Mouse (Mus musculus) ES-Bruce4 (cell line): ENCODE measurements around the gene Rbfox3. TPM values are rescaled to one million over a fixed set of nuclear protein-coding genes. Genes with fewer than 3 reads are reported as not detected.
A peak's percentile ranks its signal among the peaks of the same experiment; 100 is the strongest.

ENCODE experiments used
- H3K27ac ChIP-seq: 2 replicates; pipeline ENCODE4 v1.5.1; 2012; ENCODE audit warnings: low read length, inconsistent platforms; ENCODE audit not compliant: insufficient read depth
- H3K27me3 ChIP-seq: 2 replicates; pipeline ENCODE4 v1.6.1; 2012; ENCODE audit warnings: mild to moderate bottlenecking, low read length, inconsistent platforms; ENCODE audit not compliant: control insufficient read depth, poor library complexity, insufficient read depth, severe bottlenecking
- H3K36me3 ChIP-seq: 2 replicates; pipeline ENCODE4 v1.6.1; 2012; ENCODE audit warnings: inconsistent platforms, mild to moderate bottlenecking, low read length, moderate library complexity; ENCODE audit not compliant: control insufficient read depth, poor library complexity, insufficient read depth, severe bottlenecking
- H3K4me1 ChIP-seq: one replicate; pipeline ENCODE4 v1.8.1; 2011; ENCODE audit warnings: low read length; ENCODE audit not compliant: control insufficient read depth, insufficient read depth
- H3K4me3 ChIP-seq: 2 replicates; pipeline ENCODE4 v1.5.1; 2011; ENCODE audit warnings: low read depth, mild to moderate bottlenecking, low read length
- H3K9ac ChIP-seq: 2 replicates; pipeline ENCODE4 v1.6.1; 2012; ENCODE audit warnings: low read depth, mild to moderate bottlenecking, inconsistent platforms; ENCODE audit not compliant: poor library complexity, severe bottlenecking
- H3K9me3 ChIP-seq: replicated peaks from 2 replicates; pipeline ENCODE4 v1.6.1; 2012; ENCODE audit warnings: mild to moderate bottlenecking, low read length, inconsistent platforms; ENCODE audit not compliant: control insufficient read depth, poor library complexity, insufficient read depth, severe bottlenecking
- CTCF ChIP-seq: IDR thresholded peaks from one replicate; pipeline ENCODE4 v1.8.1; 2011; ENCODE audit warnings: low read depth, low read length
- EP300 ChIP-seq: IDR thresholded peaks from 2 replicates; pipeline ENCODE4 v1.6.1; 2011; ENCODE audit warnings: low read depth, low read length; ENCODE audit not compliant: insufficient read depth
- POLR2A ChIP-seq: IDR thresholded peaks from one replicate; pipeline ENCODE4 v1.8.1; 2011; ENCODE audit warnings: low read length; ENCODE audit not compliant: insufficient read depth
- polyA plus RNA-seq: library from polyadenylated mRNA; stranded (reverse); fragments of >200 nt; gene quantifications from 2 replicates; pipeline ENCODE4 v1.2.4, GENCODE M21; 2011; ENCODE audit warnings: low read depth; ENCODE audit not compliant: missing spikeins, insufficient read depth, insufficient read length

The Rbfox3 gene
- polyA plus RNA-seq, 1 experiment, result 0.85 TPM

DNA sequence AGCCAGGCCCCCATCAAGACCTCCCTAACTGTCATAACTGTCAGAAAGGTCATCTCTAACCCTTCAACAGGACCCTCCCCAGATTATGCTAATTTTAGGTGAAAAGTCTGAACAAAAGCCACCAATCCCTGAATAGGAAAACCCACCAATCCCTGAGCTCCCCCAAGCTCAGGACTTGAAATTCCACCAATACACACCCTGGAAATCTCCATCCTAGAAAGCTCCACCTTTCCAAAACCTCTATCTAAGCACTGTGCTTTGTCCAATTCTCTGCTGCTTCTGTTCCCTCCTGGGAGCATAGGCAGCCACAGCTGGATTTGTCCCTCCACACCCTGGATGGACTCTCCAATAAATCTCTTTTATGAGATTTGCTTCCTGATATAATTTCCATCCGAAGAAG, 438.2 kb downstream of the Rbfox3 start:
- Histone ChIP-seq H3K27ac (peak overlapping the region; percentile 85), H3K36me3 (no peaks in the 10 kb centered on the region), H3K4me3 (0 out of 2 replicates have a peak overlapping the region, but pooled peaks have one; percentile 7), H3K9ac (peak overlapping the region; percentile 24; the same call in 1 of the 2 replicates), H3K4me1 (peaks cover 8% of the 10 kb centered on the region), H3K9me3 (no peaks in the 10 kb centered on the region), H3K27me3 (no peaks in the 10 kb centered on the region)
- TF ChIP-seq CTCF, result no peak
- no peak for TF ChIP-seq POLR2A
- TF ChIP-seq EP300, result no peak

DNA sequence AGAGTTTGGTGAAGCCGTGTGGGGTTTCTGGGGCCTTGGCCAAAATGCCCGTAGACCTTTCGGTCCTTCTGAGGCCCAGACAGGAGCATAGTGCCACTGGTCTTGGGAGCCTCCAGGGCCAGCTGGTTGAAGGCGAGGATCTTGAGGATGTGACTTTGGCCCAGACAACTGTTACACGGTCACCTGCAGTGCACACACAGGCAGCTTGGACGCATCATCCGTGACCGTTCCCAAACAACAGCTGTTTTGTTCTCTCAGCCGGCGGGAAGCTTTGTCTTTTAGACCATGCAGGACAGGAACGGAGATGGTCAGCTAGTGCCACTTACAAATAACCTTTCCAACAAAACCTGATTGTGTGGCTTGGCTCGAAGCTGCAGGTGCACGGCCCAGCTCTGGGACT, 439.7 kb downstream of the Rbfox3 start:
- H3K4me3 ChIP-seq, result no peak overlapping the region
- H3K4me1 ChIP-seq, result peaks cover 8% of the 10 kb centered on the region
- no peak overlapping the region for H3K9ac ChIP-seq
- H3K27ac ChIP-seq, result no peak overlapping the region
- no peak for TF ChIP-seq CTCF
- TF ChIP-seq EP300, result no peak
- no peak for TF ChIP-seq POLR2A
- H3K36me3 ChIP-seq, result no peaks in the 10 kb centered on the region
- H3K27me3 ChIP-seq, result no peaks in the 10 kb centered on the region
- no peaks in the 10 kb centered on the region for H3K9me3 ChIP-seq

DNA sequence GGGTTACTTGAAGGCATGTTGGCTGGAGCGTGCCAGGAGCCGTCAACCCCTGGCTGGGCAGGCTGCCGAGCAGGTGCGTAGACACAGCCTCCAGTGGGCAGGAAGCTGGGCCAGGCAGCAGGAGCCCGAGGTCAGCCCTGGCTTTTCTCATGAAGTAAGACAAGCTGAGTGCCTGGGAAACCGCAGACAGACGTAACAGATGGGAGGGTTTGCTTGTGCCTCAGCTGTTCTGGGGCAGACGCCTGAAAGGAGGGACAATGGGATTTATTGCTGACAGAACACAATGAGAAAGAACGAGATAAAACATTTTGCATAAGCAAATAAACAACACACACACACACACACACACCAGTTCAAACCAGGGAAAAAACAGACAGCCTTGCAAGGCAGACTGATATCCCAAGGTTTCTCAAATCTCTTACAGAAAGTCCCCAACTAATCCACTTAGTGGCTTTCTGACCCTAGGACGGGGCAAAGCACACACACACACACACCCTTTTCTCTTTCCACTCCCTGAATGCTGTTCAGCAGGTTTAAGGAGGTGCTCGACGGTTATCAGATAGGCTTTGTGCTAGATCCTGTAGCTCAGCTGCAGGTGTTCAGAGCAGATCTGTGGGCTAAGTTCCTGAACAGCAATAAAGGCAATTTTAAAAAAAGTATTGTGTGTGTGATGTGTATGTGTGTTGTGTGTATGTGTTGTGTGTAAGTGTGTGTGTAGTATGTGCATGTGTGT, 441.0 kb downstream of the Rbfox3 start:
- H3K4me1 ChIP-seq, result peaks cover 7% of the 10 kb centered on the region
- H3K36me3 ChIP-seq, result no peaks in the 10 kb centered on the region
- no peaks in the 10 kb centered on the region for H3K27me3 ChIP-seq
- H3K4me3 ChIP-seq, result no peak overlapping the region
- H3K9ac ChIP-seq, result no peak overlapping the region
- TF ChIP-seq CTCF (no peak), POLR2A (no peak), EP300 (no peak)
- H3K27ac ChIP-seq, result no peak overlapping the region
- H3K9me3 ChIP-seq, result no peaks in the 10 kb centered on the region

DNA sequence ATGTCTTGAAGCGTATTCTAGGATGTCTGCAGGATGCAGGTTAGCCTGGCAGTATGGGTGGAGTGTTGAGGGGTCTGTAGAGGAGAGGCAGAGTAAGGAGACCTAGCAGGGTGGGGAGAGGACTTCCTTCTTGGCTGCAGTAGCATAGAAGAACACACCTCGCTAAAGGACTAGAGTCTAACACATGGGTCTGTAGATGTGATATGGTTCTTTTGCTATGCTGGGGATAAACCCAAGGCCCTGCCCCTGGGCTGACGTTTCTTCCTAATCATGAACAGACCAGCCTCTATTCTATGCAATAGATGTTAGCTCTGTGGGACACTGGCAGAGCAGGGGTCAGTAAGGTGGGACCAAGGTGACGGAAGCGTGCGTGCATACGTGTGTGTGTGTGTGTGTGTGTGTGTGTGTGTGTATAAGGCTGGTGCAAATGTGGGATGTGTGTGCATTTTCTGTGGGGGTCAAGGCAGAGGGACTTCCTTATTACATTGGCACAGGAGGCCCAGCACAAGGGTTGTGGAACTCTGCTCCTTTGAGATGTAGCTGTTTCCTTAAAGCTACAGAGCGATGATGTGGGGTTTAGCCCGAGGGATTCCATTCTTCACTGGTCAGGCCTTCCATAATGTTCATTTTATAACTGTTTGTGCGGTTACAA, 441.8 kb downstream of the Rbfox3 start:
- Histone ChIP-seq H3K9me3 (no peaks in the 10 kb centered on the region), H3K4me1 (peaks cover 2% of the 10 kb centered on the region), H3K27me3 (no peaks in the 10 kb centered on the region), H3K9ac (no peak overlapping the region), H3K27ac (no peak overlapping the region), H3K36me3 (no peaks in the 10 kb centered on the region), H3K4me3 (no peak overlapping the region)
- TF ChIP-seq EP300 (no peak), CTCF (no peak), POLR2A (no peak)

DNA sequence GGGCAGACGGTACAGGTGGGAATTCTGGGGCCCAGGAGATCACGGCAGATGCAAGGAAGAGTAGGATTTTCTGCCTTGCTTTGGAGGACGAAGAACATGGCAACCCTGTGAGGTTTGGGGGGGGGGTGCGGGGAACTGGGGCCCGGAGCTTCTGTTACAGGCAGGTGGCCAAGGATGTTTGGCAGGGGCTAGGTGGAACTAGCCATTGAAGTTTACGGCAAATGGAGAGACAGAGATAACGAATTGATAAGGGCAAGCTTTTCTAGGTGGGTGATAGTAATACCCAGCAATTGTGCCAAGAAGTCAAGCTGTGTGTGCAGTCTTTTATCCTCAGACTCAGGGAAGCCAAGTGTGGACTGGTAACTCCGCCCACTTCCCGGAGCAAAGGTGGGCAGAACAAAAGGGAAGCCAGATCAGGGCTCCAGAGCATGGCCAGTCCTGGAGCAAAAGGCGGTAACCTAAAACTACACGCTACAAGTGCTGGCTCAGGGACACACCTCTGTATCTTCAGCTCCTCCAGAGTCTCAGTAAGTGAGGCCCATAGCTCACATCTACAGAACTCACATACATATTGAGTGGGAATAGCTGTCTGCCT, 443.9 kb downstream of the Rbfox3 start:
- Histone ChIP-seq H3K9me3 (no peaks in the 10 kb centered on the region), H3K4me3 (no peak overlapping the region), H3K27me3 (no peaks in the 10 kb centered on the region), H3K36me3 (no peaks in the 10 kb centered on the region), H3K4me1 (peaks cover 4% of the 10 kb centered on the region), H3K9ac (no peak overlapping the region), H3K27ac (peak overlapping the region; percentile 57; the same call in 1 of the 2 replicates)
- no peak for TF ChIP-seq POLR2A
- no peak for TF ChIP-seq CTCF
- TF ChIP-seq EP300, result no peak
